Mouse (Mus musculus) hindbrain, embryonic 12.5 days (tissue): ENCODE results near the gene Gm42742. TPM values are rescaled to one million over a fixed set of nuclear protein-coding genes. Genes with fewer than 3 reads are reported as not detected.

Source experiments
- microRNA-seq: library from miRNA; unstranded; fragments of <30 nt; microRNA quantifications from one replicate; pipeline ENCODE4, GENCODE M21; 2017
- polyA plus RNA-seq: library from polyadenylated mRNA; unstranded; fragments of >200 nt; fragmentation: Nextera tagmentation; extraction: Ambion mirVana; gene quantifications from 2 replicates; pipeline ENCODE4 v1.2.1, GENCODE M21; 2016

Gm42742 gene
- polyA plus RNA-seq, 1 experiment from 2014 or later: 69.6 TPM

Small RNA genes within 50 kb of the gene (microRNA-seq; reads per million reads assigned to microRNA genes)
- not detected for gene Gm44343

Other genes with a start within 250 kb of the Gm42742 start
- 140 and 144 TPM in 2 replicates for gene Ypel3, start 244.1 kb downstream of the Gm42742 start, polyA plus RNA-seq
- 0.48 and 1.1 TPM in 2 replicates for gene Tbx6, start 239.6 kb downstream of the Gm42742 start, polyA plus RNA-seq
- gene Ppp4c, start 228.6 kb downstream of the Gm42742 start, polyA plus RNA-seq: 286 and 294 TPM in 2 replicates
- 23.7 and 24.9 TPM in 2 replicates for gene Fam57b, start 223.4 kb downstream of the Gm42742 start, polyA plus RNA-seq
- gene 4930451I11Rik, start 189.5 kb downstream of the Gm42742 start, polyA plus RNA-seq: not detected in 2 replicates
- gene Doc2a, start 173.7 kb downstream of the Gm42742 start, polyA plus RNA-seq: 4.3 and 4.4 TPM in 2 replicates
- gene Hirip3, start 159.1 kb downstream of the Gm42742 start, polyA plus RNA-seq: 30.5 and 35.4 TPM in 2 replicates
- 89.0 and 92.6 TPM in 2 replicates for gene Ino80e, start 158.7 kb downstream of the Gm42742 start, polyA plus RNA-seq
- gene Taok2, start 136.4 kb downstream of the Gm42742 start, polyA plus RNA-seq: 63.5 and 66.6 TPM in 2 replicates
- 21.8 and 23.0 TPM in 2 replicates for gene Tmem219, start 98.2 kb downstream of the Gm42742 start, polyA plus RNA-seq
- gene Kctd13, start 92.2 kb downstream of the Gm42742 start, polyA plus RNA-seq: 58.1 and 59.3 TPM in 2 replicates
- 3.4 and 4.1 TPM in 2 replicates for gene Asphd1, start 71.5 kb downstream of the Gm42742 start, polyA plus RNA-seq
- 13.3 and 18.2 TPM in 2 replicates for gene Sez6l2, start 70.5 kb downstream of the Gm42742 start, polyA plus RNA-seq
- 87.8 and 93.5 TPM in 2 replicates for gene Cdipt, start 45.2 kb downstream of the Gm42742 start, polyA plus RNA-seq
- gene Cdiptos, start 45.0 kb downstream of the Gm42742 start, polyA plus RNA-seq: 0.92 and 1.4 TPM in 2 replicates
- 6.8 and 7.2 TPM in 2 replicates for gene Mvp, start 6.5 kb downstream of the Gm42742 start, polyA plus RNA-seq
- gene Pagr1b, start 4.6 kb downstream of the Gm42742 start, polyA plus RNA-seq: 0.72 and 1.3 TPM in 2 replicates
- gene Pagr1a, start 3.7 kb downstream of the Gm42742 start, polyA plus RNA-seq: 46.6 and 51.6 TPM in 2 replicates
- 7.1 and 9.6 TPM in 2 replicates for gene Prrt2, start 114 bp upstream of the Gm42742 start, polyA plus RNA-seq
- 117 and 119 TPM in 2 replicates for gene Maz, start 5.9 kb upstream of the Gm42742 start, polyA plus RNA-seq
- 85.3 and 86.9 TPM in 2 replicates for gene Kif22, start 21.4 kb upstream of the Gm42742 start, polyA plus RNA-seq
- gene Zg16, start 66.2 kb upstream of the Gm42742 start, polyA plus RNA-seq: not detected in 2 replicates
- gene AI467606, start 70.3 kb upstream of the Gm42742 start, polyA plus RNA-seq: 1.0 and 1.2 TPM in 2 replicates
- gene Qprt, start 101.1 kb upstream of the Gm42742 start, polyA plus RNA-seq: 0.80 and 1.9 TPM in 2 replicates
- not detected in 2 replicates for gene Spn, start 116.7 kb upstream of the Gm42742 start, polyA plus RNA-seq
- 86.2 and 92.9 TPM in 2 replicates for gene Cd2bp2, start 175.0 kb upstream of the Gm42742 start, polyA plus RNA-seq
- 46.5 and 47.2 TPM in 2 replicates for gene Tbc1d10b, start 187.4 kb upstream of the Gm42742 start, polyA plus RNA-seq
- gene Mylpf, start 187.8 kb upstream of the Gm42742 start, polyA plus RNA-seq: 19.5 and 46.1 TPM in 2 replicates
- 61.3 and 67.9 TPM in 2 replicates for gene Zfp553, start 212.0 kb upstream of the Gm42742 start, polyA plus RNA-seq
- gene Sept1, start 212.0 kb upstream of the Gm42742 start, polyA plus RNA-seq: 32.7 and 33.2 TPM in 2 replicates
- gene Zfp771, start 223.2 kb upstream of the Gm42742 start, polyA plus RNA-seq: 61.3 and 62.8 TPM in 2 replicates
- gene Dctpp1, start 239.6 kb upstream of the Gm42742 start, polyA plus RNA-seq: 123 and 147 TPM in 2 replicates